Mouse (Mus musculus): ENCODE results near the gene Napsa. TPM values are rescaled to one million over a fixed set of nuclear protein-coding genes. Genes with fewer than 3 reads are reported as not detected.
A peak's percentile ranks its signal among the peaks of the same experiment; 100 is the strongest.

Napsa gene
- total RNA-seq, 2 experiments from 2014 or later: 0.29 TPM; not detected in 1

DNA sequence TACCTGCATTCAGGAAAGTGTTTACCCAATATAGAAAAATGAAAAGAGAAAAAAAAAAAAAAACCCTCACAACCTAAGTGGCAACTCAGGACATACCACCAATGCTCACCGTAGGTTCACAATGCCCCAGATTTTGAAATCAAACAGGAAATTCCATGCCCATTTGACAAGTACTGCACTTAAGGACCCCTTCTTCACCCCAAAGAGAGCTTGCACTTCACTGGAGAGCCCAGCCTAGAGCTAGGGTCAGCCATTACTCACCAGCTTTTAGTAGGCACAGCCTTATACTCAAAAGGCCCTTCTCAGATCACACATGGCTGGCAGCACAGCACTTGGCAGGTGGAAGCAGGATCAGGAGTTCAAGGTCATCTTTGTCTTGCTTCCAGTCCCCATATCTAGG is 11.0 kb downstream of the Napsa start:
- no peak for TF ChIP-seq CTCF (IDR thresholded peaks at IDR 0.05)
- Histone ChIP-seq H3K4me3 (no peak overlapping the region), H3K27ac (no peak overlapping the region)
- no peak for DNase-seq (ENCODE audit: extremely low spot score in 1 of 2, low spot score in 2 of 2)
- intact Hi-C loops (cut with DNase I): no loop called here

DNA sequence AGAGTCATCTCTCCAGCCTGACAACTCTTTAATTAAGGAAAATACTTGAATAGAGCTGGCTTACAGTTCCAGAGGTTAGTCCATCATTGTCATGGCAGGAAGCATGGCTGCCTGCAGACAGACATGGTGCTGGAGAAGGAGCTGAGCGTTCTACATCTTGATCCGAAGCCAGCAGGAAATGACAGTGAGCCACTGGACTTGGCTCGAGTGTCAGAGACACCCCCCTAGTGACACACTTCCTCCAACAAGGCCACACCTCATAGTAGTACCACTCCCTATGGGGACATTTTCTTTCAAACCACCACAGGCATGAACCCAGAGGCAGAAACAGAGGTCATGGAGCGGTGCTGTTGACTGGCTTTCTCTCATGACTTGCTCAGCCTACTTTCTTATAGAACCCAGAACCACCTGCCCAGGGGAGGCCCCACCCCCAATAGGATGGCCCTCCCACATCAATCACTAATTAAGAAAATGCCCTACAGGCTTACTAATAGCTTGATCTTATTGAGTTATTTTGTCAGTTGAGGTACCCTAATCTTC is 12.2 kb downstream of the Napsa start:
- H3K27ac ChIP-seq: no peak overlapping the region
- no peak for TF ChIP-seq CTCF (IDR thresholded peaks at IDR 0.05)
- DNase-seq (ENCODE audit: extremely low spot score in 1 of 2, low spot score in 2 of 2): no peak
- intact Hi-C loops (cut with DNase I): no loop called here
- H3K4me3 ChIP-seq: no peak overlapping the region

DNA sequence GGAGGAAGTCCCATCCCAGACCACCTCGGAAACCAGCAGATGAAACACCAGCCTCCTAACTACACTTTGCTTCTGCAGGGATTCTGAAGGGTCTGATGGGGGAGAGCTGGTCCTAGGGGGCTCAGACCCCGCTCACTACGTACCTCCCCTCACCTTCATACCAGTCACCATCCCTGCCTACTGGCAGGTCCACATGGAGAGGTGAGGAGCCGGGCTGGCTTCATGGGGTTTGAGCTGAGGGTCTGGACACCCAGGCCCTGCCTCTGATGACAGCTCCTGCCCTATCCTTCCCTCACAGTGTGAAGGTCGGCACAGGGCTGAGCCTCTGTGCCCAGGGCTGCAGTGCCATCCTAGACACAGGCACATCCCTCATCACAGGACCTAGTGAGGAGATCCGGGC is 12.7 kb downstream of the Napsa start:
- TF ChIP-seq CTCF (IDR thresholded peaks at IDR 0.05): no peak
- no peak overlapping the region for H3K4me3 ChIP-seq
- intact Hi-C loops (cut with DNase I): no loop called here
- no peak overlapping the region for H3K27ac ChIP-seq
- DNase-seq (ENCODE audit: extremely low spot score in 1 of 2, low spot score in 2 of 2): no peak

DNA sequence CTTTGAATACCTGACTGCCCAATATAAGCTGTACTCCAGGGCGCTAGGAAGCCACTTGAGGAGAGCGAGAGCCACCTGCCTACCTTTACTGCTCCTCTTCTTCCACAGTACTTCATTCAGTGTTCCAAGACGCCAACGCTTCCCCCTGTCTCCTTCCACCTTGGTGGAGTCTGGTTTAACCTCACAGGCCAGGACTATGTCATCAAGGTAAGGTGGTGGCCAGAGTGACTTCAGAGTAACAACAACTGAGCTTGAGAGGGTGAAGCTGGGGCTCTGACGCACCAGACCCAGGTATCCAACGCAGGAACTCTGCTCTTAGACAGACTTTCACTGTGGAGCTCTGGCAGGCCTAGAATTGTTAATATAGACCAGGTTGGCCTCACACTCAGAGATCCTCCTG is 13.4 kb downstream of the Napsa start:
- intact Hi-C loops (cut with DNase I): no loop called here
- no peak overlapping the region for H3K27ac ChIP-seq
- TF ChIP-seq CTCF (IDR thresholded peaks at IDR 0.05): no peak
- no peak overlapping the region for H3K4me3 ChIP-seq
- no peak for DNase-seq (ENCODE audit: extremely low spot score in 1 of 2, low spot score in 2 of 2)

DNA sequence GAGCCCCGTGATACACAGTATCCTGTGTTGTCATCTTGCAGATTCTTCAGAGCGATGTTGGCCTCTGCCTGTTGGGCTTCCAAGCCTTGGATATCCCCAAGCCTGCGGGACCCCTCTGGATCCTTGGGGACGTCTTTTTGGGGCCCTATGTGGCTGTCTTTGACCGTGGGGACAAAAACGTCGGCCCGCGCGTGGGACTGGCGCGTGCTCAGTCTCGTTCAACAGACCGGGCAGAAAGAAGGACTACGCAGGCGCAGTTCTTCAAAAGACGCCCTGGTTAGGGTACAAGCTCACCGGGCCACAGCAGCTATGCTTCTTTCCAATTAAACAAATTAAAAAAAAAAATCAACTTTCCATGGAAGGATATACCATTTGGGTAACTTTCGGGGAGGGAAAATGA is 14.3 kb downstream of the Napsa start:
- intact Hi-C loops (cut with DNase I): no loop called here
- no peak for TF ChIP-seq CTCF (IDR thresholded peaks at IDR 0.05)
- Histone ChIP-seq H3K4me3 (peak overlapping the region; percentile 50), H3K27ac (peak overlapping the region; percentile 90)
- DNase-seq (ENCODE audit: extremely low spot score in 1 of 2, low spot score in 2 of 2): peak; percentile 69 to 73

DNA sequence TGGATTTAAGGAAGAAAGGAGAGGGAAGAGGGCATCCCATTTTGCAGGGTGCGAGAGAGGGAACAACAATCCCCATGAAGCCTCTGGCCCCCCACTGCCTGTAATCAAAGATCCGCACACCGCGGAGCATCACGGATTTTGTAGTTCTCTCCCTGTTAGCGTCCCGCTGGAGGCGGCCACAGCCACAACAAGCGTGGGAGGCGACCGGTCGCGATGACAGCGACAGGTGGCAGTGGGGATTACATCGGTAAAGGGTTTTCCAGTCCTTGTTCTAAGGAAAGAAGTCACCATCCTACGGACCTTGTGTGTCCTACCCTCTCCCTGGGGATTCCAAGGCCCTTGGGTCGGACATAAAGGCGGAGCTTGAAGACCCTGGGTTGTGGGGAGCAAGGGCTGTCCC is 14.8 kb downstream of the Napsa start:
- Histone ChIP-seq H3K4me3 (peak overlapping the region; percentile 50), H3K27ac (peak overlapping the region; percentile 90)
- intact Hi-C loops (cut with DNase I): no loop called here
- no peak for TF ChIP-seq CTCF (IDR thresholded peaks at IDR 0.05)
- peak; percentile 79 to 80 for DNase-seq (ENCODE audit: extremely low spot score in 1 of 2, low spot score in 2 of 2)

DNA sequence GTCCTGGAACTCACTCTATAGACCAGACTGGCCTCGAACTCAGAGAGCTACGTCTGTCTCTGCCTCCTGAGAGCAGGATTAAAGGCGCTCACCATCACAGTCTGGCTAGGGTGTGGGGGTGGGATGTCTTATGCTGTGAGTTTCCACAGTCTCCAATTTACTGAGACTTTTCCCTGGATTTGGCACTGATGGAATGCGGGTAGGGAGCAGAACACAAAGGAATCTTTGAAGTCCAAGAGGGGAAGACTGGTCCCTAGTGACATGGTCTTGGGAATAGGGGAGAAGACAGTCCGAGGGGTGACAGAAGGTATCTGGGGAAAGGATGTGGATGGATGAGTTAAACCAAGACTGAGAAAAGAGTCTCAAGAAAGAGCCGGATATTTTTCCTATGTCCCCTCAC is 15.5 kb downstream of the Napsa start:
- no peak for DNase-seq (ENCODE audit: extremely low spot score in 1 of 2, low spot score in 2 of 2)
- Histone ChIP-seq H3K4me3 (peak overlapping the region; percentile 50), H3K27ac (no peak overlapping the region; the same call in 1 of the 2 replicates)
- intact Hi-C loops (cut with DNase I): no loop called here
- TF ChIP-seq CTCF (IDR thresholded peaks at IDR 0.05): no peak

DNA sequence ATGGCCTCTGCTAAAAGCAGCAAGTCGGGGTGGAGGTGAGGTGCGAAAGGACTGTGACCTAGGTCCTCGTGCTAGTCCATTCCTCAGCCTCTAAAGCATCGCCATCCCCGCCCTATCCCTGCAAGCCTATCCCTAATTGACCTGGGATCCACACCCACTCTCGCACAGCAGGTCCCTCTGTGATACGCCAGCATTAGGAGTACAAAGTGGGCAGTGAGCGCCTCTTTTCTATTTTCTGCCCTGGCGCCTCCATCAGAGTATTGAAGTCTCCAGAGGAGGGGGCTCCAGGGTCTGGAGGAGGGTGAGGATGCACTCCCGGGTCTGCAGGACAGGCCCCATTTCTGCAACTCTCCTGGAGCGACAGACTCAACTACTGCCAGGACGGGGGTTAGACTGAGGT is 16.2 kb downstream of the Napsa start:
- intact Hi-C loops (cut with DNase I): no loop called here
- TF ChIP-seq CTCF (IDR thresholded peaks at IDR 0.05): no peak
- DNase-seq (ENCODE audit: extremely low spot score in 1 of 2, low spot score in 2 of 2): no peak

DNA sequence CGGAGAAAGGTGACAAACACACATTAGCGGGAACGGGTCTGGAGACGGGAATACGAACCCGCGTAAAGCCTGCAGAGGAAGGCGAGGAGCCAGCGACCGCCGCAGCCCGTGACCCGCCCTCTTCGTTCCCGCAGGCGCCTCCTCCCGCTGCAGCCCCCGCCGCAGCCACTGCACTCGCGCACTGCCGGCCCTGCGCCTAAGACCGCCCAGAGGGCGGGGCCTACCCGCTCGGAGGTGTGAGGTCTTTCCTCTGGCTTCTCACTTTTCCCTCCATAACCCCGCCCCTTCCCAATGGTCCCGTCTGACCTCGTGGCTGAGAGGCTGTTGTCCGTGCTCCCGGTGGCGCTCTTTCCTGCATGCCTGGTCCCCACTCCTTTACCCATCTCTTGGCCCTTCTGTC is 17.0 kb downstream of the Napsa start:
- H3K4me3 ChIP-seq: peak overlapping the region; percentile 54
- no peak; the same call in 1 of the 2 replicates for TF ChIP-seq CTCF (IDR thresholded peaks at IDR 0.05)
- H3K27ac ChIP-seq: peak overlapping the region; percentile 53; the same call in 1 of the 2 replicates
- peak; percentile 73 to 82 for DNase-seq (ENCODE audit: extremely low spot score in 1 of 2, low spot score in 2 of 2)
- intact Hi-C loops (cut with DNase I): no loop called here

More for the DNA sequence above, 16.2 kb downstream of the Napsa start:
- H3K4me3 ChIP-seq: peak overlapping the region; percentile 54
- no peak overlapping the region; the same call in 1 of the 2 replicates for H3K27ac ChIP-seq

DNA sequence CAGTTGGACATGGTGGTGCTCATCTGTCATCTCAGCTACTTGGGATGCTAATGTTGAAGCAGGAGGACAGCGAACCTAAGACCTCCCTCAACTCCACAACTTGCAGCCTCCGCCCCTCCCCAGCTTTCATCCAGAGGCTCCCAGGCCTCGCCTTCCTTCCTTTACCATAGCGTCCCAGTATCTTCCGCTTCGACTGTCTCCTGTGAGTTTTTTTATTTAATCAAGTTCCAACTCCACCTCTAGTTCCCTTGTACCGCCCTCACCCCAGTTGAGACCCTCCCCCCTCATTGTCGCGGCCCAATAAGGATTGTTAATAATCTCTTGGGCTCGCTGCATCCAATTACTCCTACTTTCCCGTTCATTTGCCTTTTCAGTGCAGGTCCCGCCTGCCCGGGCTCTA is 17.8 kb downstream of the Napsa start:
- intact Hi-C loops (cut with DNase I): no loop called here
- DNase-seq (ENCODE audit: extremely low spot score in 1 of 2, low spot score in 2 of 2): no peak
- H3K4me3 ChIP-seq: peak overlapping the region; percentile 54
- H3K27ac ChIP-seq: peak overlapping the region; percentile 55; the same call in 1 of the 2 replicates
- TF ChIP-seq CTCF (IDR thresholded peaks at IDR 0.05): no peak

DNA sequence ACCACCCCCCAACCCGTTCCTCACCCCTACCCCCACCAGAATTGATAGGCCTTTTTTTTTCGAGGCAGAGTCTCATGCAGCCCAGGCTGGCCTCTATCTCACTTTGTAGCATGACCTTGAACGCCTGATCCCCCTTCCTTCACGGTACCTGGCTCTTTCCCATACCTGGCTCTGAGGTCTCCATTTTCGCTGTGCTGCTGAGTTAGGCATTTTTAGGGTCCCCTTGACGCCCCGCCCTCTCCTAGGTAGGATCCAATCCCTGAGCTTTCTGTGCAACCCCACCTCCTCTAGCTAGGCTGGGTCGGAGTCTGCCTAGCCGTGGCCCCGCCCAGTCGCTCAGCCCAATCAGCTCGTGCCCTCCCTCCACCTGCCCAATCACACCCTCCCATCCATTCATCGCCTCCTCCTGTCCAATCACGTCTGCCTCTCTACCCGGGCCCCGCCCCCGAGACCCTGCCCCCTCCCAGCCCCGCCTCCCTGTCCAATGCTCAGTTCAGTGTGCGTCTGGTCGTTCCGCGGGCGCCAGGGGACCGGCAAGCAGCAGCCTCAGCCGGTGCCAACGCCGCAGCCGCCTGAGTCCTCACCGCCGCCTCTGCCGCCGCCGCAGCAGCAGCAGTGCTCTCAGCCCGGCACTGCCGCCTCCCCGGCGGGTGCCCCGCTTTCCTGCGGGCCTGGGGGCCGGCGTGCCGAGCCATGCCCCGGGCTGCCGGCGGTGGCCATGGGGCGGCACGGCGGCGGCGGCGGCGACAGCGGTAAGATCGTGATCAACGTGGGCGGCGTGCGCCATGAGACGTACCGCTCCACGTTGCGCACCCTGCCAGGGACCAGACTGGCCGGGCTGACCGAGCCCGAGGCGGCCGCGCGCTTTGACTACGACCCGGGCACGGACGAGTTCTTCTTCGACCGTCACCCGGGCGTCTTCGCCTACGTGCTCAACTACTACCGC is 18.5 kb downstream of the Napsa start, which contains the start of gene Kcnc3:
TSS of gene Kcnc3 (plus strand) at position 263 of the 946 bp plus-strand sequence.
- peak; percentile 86 to 92 for DNase-seq (ENCODE audit: extremely low spot score in 1 of 2, low spot score in 2 of 2)
- Histone ChIP-seq H3K4me3 (peak within 1 kb of the TSS; percentile 75), H3K27ac (peak within 1 kb of the TSS; percentile 85)
- TF ChIP-seq CTCF (IDR thresholded peaks at IDR 0.05): no peak
- intact Hi-C loops (cut with DNase I): no loop called here

DNA sequence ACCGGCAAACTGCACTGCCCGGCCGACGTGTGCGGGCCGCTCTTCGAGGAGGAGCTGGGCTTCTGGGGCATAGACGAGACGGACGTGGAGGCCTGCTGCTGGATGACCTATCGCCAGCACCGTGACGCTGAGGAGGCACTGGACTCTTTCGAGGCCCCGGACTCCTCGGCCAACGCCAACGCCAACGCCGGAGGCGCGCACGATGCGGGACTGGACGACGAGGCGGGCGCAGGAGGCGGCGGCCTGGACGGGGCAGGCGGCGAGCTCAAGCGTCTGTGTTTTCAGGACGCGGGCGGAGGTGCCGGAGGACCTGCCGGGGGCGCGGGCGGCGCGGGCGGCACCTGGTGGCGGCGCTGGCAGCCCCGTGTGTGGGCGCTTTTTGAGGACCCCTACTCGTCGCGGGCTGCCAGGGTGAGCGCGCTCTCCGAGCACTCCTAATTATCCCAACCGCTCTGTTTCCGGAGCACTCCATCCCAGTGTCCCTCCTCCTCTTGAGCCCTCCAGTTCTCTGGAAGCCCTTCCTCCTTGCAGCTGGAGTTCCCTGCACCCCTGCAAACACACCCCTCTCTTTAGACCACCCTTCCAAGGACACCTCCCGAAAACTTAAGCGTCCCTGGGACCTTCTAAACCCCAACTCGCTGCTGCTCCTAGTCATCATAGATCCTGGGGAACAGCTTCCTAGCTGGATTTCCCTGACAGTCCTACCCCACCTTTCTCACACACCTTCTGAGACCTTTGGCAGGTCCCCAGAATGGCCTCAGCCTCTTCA is 19.4 kb downstream of the Napsa start:
- Histone ChIP-seq H3K27ac (peak overlapping the region; percentile 85), H3K4me3 (peak overlapping the region; percentile 75)
- peak in 1 of 2 experiments; percentile 41 for DNase-seq (ENCODE audit: extremely low spot score in 1 of 2, low spot score in 2 of 2)
- intact Hi-C loops (cut with DNase I): no loop called here
- no peak for TF ChIP-seq CTCF (IDR thresholded peaks at IDR 0.05)
